Mouse (Mus musculus): ENCODE measurements at regions not wholly inside any gene's neighbourhood (a gene's known extent, or its start where the extent isn't known, plus 50 kb on each side); places are given as distances from the start of the nearest gene placed in this dataset.

- H3K27ac ChIP-seq (replicated peaks; ENCODE audit: low read depth, low read length) = no peak overlapping the region
- H3K9ac ChIP-seq (ENCODE audit: low read depth, low read length, severe bottlenecking) = no peak overlapping the region
- no peak for TF ChIP-seq POLR2A (IDR thresholded peaks at IDR 0.05; ENCODE audit: borderline replicate concordance, extremely low read depth, insufficient read depth, insufficient read length)
- H3K36me3 ChIP-seq (ENCODE audit: control insufficient read depth, insufficient read depth, low read length) = no peaks in the 10 kb centered on the region
- WGBS = 76% methylated on average over 5 of the region's 5 CpGs
- no peak overlapping the region for H3K4me2 ChIP-seq (replicated peaks; ENCODE audit: low read depth, low read length, severe bottlenecking)
- DNase-seq (ENCODE audit: low spot score) (no peak), ATAC-seq (ENCODE audit: low FRiP score, low read depth) (no peak)
- no peaks in the 10 kb centered on the region for H3K27me3 ChIP-seq (ENCODE audit: control insufficient read depth, insufficient read depth, low read length)
- no peak overlapping the region for H3K4me3 ChIP-seq (replicated peaks; ENCODE audit: low read length)
- no peaks in the 10 kb centered on the region for H3K4me1 ChIP-seq (ENCODE audit: control insufficient read depth, insufficient read depth, low read length)
- H3K9me3 ChIP-seq (ENCODE audit: control insufficient read depth, low read length) = no peaks in the 10 kb centered on the region
Observed at GRCm38 (mm10) chr6:35403341-35403910, 77.5 kb upstream of the Fam180a start.

GRCm38 (mm10) chr6:35395726-35396125, 69.8 kb upstream of the Fam180a start:
- H3K9me3 ChIP-seq (ENCODE audit: control insufficient read depth, low read length) = no peaks in the 10 kb centered on the region
- TF ChIP-seq POLR2A (IDR thresholded peaks at IDR 0.05; ENCODE audit: borderline replicate concordance, extremely low read depth, insufficient read depth, insufficient read length) = no peak
- no peak overlapping the region for H3K27ac ChIP-seq (replicated peaks; ENCODE audit: low read depth, low read length)
- ATAC-seq (ENCODE audit: low FRiP score, low read depth) (no peak), DNase-seq (ENCODE audit: low spot score) (no peak)
- WGBS = 99% methylated on average over 7 of the region's 9 CpGs
- no peak overlapping the region for H3K4me2 ChIP-seq (replicated peaks; ENCODE audit: low read depth, low read length, severe bottlenecking)
- no peaks in the 10 kb centered on the region for H3K27me3 ChIP-seq (ENCODE audit: control insufficient read depth, insufficient read depth, low read length)
- no peak overlapping the region for H3K4me3 ChIP-seq (replicated peaks; ENCODE audit: low read length)
- H3K9ac ChIP-seq (ENCODE audit: low read depth, low read length, severe bottlenecking) = no peak overlapping the region
- H3K4me1 ChIP-seq (ENCODE audit: control insufficient read depth, insufficient read depth, low read length) = no peaks in the 10 kb centered on the region
- no peaks in the 10 kb centered on the region for H3K36me3 ChIP-seq (ENCODE audit: control insufficient read depth, insufficient read depth, low read length)

GRCm38 (mm10) chr6:35388827-35389226, 62.9 kb upstream of the Fam180a start:
- ATAC-seq (ENCODE audit: low FRiP score, low read depth) (no peak), DNase-seq (ENCODE audit: low spot score) (no peak)
- H3K9me3 ChIP-seq (ENCODE audit: control insufficient read depth, low read length) = no peaks in the 10 kb centered on the region
- H3K9ac ChIP-seq (ENCODE audit: low read depth, low read length, severe bottlenecking) = no peak overlapping the region
- H3K4me1 ChIP-seq (ENCODE audit: control insufficient read depth, insufficient read depth, low read length) = no peaks in the 10 kb centered on the region
- H3K27ac ChIP-seq (replicated peaks; ENCODE audit: low read depth, low read length) = no peak overlapping the region
- TF ChIP-seq POLR2A (IDR thresholded peaks at IDR 0.05; ENCODE audit: borderline replicate concordance, extremely low read depth, insufficient read depth, insufficient read length) = no peak
- H3K36me3 ChIP-seq (ENCODE audit: control insufficient read depth, insufficient read depth, low read length) = no peaks in the 10 kb centered on the region
- H3K4me3 ChIP-seq (replicated peaks; ENCODE audit: low read length) = no peak overlapping the region
- no peaks in the 10 kb centered on the region for H3K27me3 ChIP-seq (ENCODE audit: control insufficient read depth, insufficient read depth, low read length)
- no peak overlapping the region for H3K4me2 ChIP-seq (replicated peaks; ENCODE audit: low read depth, low read length, severe bottlenecking)
- WGBS = 47% methylated on average over 3 of the region's 3 CpGs

- 0 out of 2 replicates have a peak, but pooled peaks cover 7% of the 10 kb centered on the region for H3K4me1 ChIP-seq (ENCODE audit: control insufficient read depth, insufficient read depth, low read length)
- TF ChIP-seq POLR2A (IDR thresholded peaks at IDR 0.05; ENCODE audit: borderline replicate concordance, extremely low read depth, insufficient read depth, insufficient read length) = no peak
- no peak overlapping the region for H3K4me2 ChIP-seq (replicated peaks; ENCODE audit: low read depth, low read length, severe bottlenecking)
- H3K27ac ChIP-seq (replicated peaks; ENCODE audit: low read depth, low read length) = no peak overlapping the region
- no peaks in the 10 kb centered on the region for H3K27me3 ChIP-seq (ENCODE audit: control insufficient read depth, insufficient read depth, low read length)
- no peaks in the 10 kb centered on the region for H3K36me3 ChIP-seq (ENCODE audit: control insufficient read depth, insufficient read depth, low read length)
- H3K9me3 ChIP-seq (ENCODE audit: control insufficient read depth, low read length) = no peaks in the 10 kb centered on the region
- H3K4me3 ChIP-seq (replicated peaks; ENCODE audit: low read length) = no peak overlapping the region
- DNase-seq (ENCODE audit: low spot score) (no peak), ATAC-seq (ENCODE audit: low FRiP score, low read depth) (no peak)
- 78% methylated on average over 3 of the region's 3 CpGs for WGBS
- no peak overlapping the region for H3K9ac ChIP-seq (ENCODE audit: low read depth, low read length, severe bottlenecking)
Observed at GRCm38 (mm10) chr6:35381536-35381935, 55.6 kb upstream of the Fam180a start.

GRCm38 (mm10) chr6:35380721-35381466, 55.0 kb upstream of the Fam180a start:
- H3K9me3 ChIP-seq (ENCODE audit: control insufficient read depth, low read length) = no peaks in the 10 kb centered on the region
- H3K4me3 ChIP-seq (replicated peaks; ENCODE audit: low read length) = no peak overlapping the region; the same call in 1 of the 2 replicates
- H3K4me1 ChIP-seq (ENCODE audit: control insufficient read depth, insufficient read depth, low read length) = 0 out of 2 replicates have a peak, but pooled peaks cover 7% of the 10 kb centered on the region
- DNase-seq (ENCODE audit: low spot score) (peak; percentile 89), ATAC-seq (ENCODE audit: low FRiP score, low read depth) (0 out of 2 replicates have a peak, but pooled peaks have one; percentile 38)
- 22% methylated on average over 11 of the region's 11 CpGs for WGBS
- TF ChIP-seq POLR2A (IDR thresholded peaks at IDR 0.05; ENCODE audit: borderline replicate concordance, extremely low read depth, insufficient read depth, insufficient read length) = no peak
- H3K27me3 ChIP-seq (ENCODE audit: control insufficient read depth, insufficient read depth, low read length) = no peaks in the 10 kb centered on the region
- no peak overlapping the region for H3K27ac ChIP-seq (replicated peaks; ENCODE audit: low read depth, low read length)
- H3K4me2 ChIP-seq (replicated peaks; ENCODE audit: low read depth, low read length, severe bottlenecking) = peak overlapping the region; percentile 48
- no peaks in the 10 kb centered on the region for H3K36me3 ChIP-seq (ENCODE audit: control insufficient read depth, insufficient read depth, low read length)
- peak overlapping the region; percentile 43; the same call in 1 of the 2 replicates for H3K9ac ChIP-seq (ENCODE audit: low read depth, low read length, severe bottlenecking)

Data from limb, embryonic 14.5 days (tissue).